Mouse (Mus musculus): Measurements from ENCODE around the gene Catsperd. TPM values are rescaled to one million over a fixed set of nuclear protein-coding genes. Genes with fewer than 3 reads are reported as not detected.

Catsperd gene
- total RNA-seq (2023): 1 to 10 TPM; 1.3 to 1.7 TPM

GRCm38 (mm10) chr17:56627530-56628277 is at the start of gene Catsperd:
TSS of gene Catsperd (plus strand) at chr17:56628143.

GRCm38 (mm10) chr17:56584257-56585130 is 43.4 kb upstream of the Catsperd start, which contains the start of the genes Safb2 and Safb:
TSS of gene Safb2 (minus strand) at chr17:56584585.
TSS of gene Safb (plus strand) at chr17:56584825.

GRCm38 (mm10) chr17:56609452-56610171 is 18.3 kb upstream of the Catsperd start, which contains the start of gene 2410015M20Rik:
TSS of gene 2410015M20Rik (minus strand) at chr17:56609771.

DNA sequence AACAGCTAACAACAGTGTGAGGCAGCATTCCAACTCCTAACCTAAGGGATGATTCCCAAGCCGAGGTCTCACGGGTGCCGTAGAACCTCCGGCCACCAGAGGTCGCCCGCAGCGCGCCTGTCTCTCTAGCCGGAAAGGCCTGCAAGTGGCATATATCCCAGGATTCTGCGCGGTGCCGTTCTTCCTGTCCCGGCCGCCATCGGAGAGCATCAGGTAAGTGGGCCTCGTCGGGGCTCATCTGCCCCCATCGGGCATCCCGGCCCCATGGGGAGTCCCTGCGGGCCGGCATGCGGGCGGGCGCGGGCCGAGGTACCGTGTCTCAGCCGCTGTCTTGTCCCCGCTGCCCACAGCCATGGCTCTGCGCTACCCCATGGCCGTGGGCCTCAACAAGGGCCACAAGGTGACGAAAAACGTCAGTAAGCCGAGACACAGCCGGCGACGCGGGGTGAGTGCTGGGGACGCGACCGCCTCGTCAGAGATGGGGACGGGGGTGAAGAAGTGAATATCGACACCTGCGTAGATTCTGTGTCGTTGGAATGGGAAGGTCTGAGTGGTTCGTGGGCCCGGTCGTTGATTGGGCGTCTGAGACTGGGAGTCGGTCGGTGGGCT is 14.6 kb upstream of the Catsperd start, which contains the start of gene Rpl36:
Rpl36 (plus strand) TSS at position 181 of the 609 bp plus-strand sequence.

GRCm38 (mm10) chr17:56626754-56627470 is 1.0 kb upstream of the Catsperd start, which contains the start of gene Lonp1:
TSS of gene Lonp1 (minus strand) at chr17:56626887.

GRCm38 (mm10) chr17:56672941-56673646 is 45.2 kb downstream of the Catsperd start, which contains the start of gene Ranbp3:
TSS of gene Ranbp3 (plus strand) at chr17:56673294.

Other genes starting within 250 kb of the Catsperd start
- 10 to 100 TPM; 23.5 to 24.6 TPM for gene Ptprs, start 151.7 kb upstream of the Catsperd start, total RNA-seq (2023)
- not detected for gene Znrf4, start 115.7 kb upstream of the Catsperd start, total RNA-seq (2023)
- 1 to 10 TPM; 3.8 to 4.1 TPM for gene Gm20219, start 73.8 kb upstream of the Catsperd start, total RNA-seq (2023)
- 100 to 1,000 TPM; 246 to 264 TPM for gene Safb2, start 43.6 kb upstream of the Catsperd start, total RNA-seq (2023)
- gene Safb, start 43.3 kb upstream of the Catsperd start, total RNA-seq (2023): 100 to 1,000 TPM; 131 to 143 TPM
- 10 to 100 TPM; 46.1 to 46.2 TPM for gene 2410015M20Rik, start 18.4 kb upstream of the Catsperd start, total RNA-seq (2023)
- 100 to 1,000 TPM; 435 to 479 TPM for gene Rpl36, start 14.7 kb upstream of the Catsperd start, total RNA-seq (2023)
- gene Lonp1, start 1.3 kb upstream of the Catsperd start, total RNA-seq (2023): 10 to 100 TPM; 19.7 to 22.8 TPM
- gene Ranbp3, start 45.2 kb downstream of the Catsperd start, total RNA-seq (2023): 10 to 100 TPM; 58.0 to 58.8 TPM
- gene Ndufa11, start 89.6 kb downstream of the Catsperd start, total RNA-seq (2023): 10 to 100 TPM; 60.0 to 63.3 TPM
- gene Vmac, start 89.9 kb downstream of the Catsperd start, total RNA-seq (2023): 1 to 10 TPM; 1.9 to 2.4 TPM
- not detected for gene Nrtn, start 129.4 kb downstream of the Catsperd start, total RNA-seq (2023)
- gene Dus3l, start 136.6 kb downstream of the Catsperd start, total RNA-seq (2023): 10 to 100 TPM; 18.1 to 24.0 TPM
- under 1 TPM in 1 of 2 experiments, not detected in 1; 0.78 TPM for gene Prr22, start 142.1 kb downstream of the Catsperd start, total RNA-seq (2023)
- gene Rfx2, start 202.9 kb downstream of the Catsperd start, total RNA-seq (2023): 1 to 10 TPM; 6.2 to 7.4 TPM
- not detected for gene Acsbg2, start 246.3 kb downstream of the Catsperd start, total RNA-seq (2023)
- gene 1700061G19Rik, start 247.3 kb downstream of the Catsperd start, total RNA-seq (2023): under 1 TPM in 1 of 2 experiments, not detected in 1; 0.13 TPM